Mouse (Mus musculus): ENCODE measurements around the gene Ccl22. TPM values are rescaled to one million over a fixed set of nuclear protein-coding genes. Genes with fewer than 3 reads are reported as not detected.

Ccl22 gene
- polyA plus RNA-seq, 1 experiment: not detected

GRCm38 (mm10) chr8:94774601-94775000 lies 29.2 kb downstream of the Ccl22 start:
- no peak for TF ChIP-seq TCF12 (IDR thresholded peaks at IDR 0.05; ENCODE audit: insufficient read depth, poor library complexity, severe bottlenecking)
- TF ChIP-seq MYOD1 (IDR thresholded peaks at IDR 0.05; ENCODE audit: control insufficient read depth in 1 of 3, insufficient read length in 2 of 3, low read depth in 2 of 3): no peak
- TF ChIP-seq E2F4 (IDR thresholded peaks at IDR 0.05; ENCODE audit: insufficient read depth): no peak
- TF ChIP-seq USF1 (IDR thresholded peaks at IDR 0.05; ENCODE audit: low read depth): no peak
- TF ChIP-seq MAX (IDR thresholded peaks at IDR 0.05; ENCODE audit: low read depth): no peak
- TF ChIP-seq SRF (IDR thresholded peaks at IDR 0.05; ENCODE audit: control insufficient read depth, insufficient read length, low read depth): no peak
- TF ChIP-seq TCF3 (IDR thresholded peaks at IDR 0.05; ENCODE audit: insufficient read length, low read depth): no peak
- no peak for TF ChIP-seq CEBPB (IDR thresholded peaks at IDR 0.05; ENCODE audit: insufficient read depth, poor library complexity, severe bottlenecking)
- TF ChIP-seq REST (IDR thresholded peaks at IDR 0.05; ENCODE audit: insufficient read depth, insufficient read length): no peak
- TF ChIP-seq POLR2A (IDR thresholded peaks at IDR 0.05; ENCODE audit: insufficient read length, low read depth): no peak
- no peak for TF ChIP-seq POLR2AphosphoS2 (IDR thresholded peaks at IDR 0.05; ENCODE audit: insufficient read length, low read depth)
- TF ChIP-seq MYOG (IDR thresholded peaks at IDR 0.05; ENCODE audit: control insufficient read depth in 1 of 3, insufficient read depth in 1 of 3, insufficient read length in 2 of 3, low read depth in 2 of 3): no peak
- H3K27me3 ChIP-seq (ENCODE audit: control insufficient read depth, insufficient read depth, insufficient read length): no peaks in the 10 kb centered on the region
- H3K36me3 ChIP-seq (ENCODE audit: control insufficient read depth, insufficient read depth): no peaks in the 10 kb centered on the region
- H3K4me2 ChIP-seq (ENCODE audit: low read depth): no peak overlapping the region
- no peak overlapping the region for H3ac ChIP-seq (ENCODE audit: control insufficient read depth, insufficient read length)
- no peaks in the 10 kb centered on the region for H3K79me2 ChIP-seq (ENCODE audit: control insufficient read depth, insufficient read depth)
- no peak overlapping the region for H3K4me3 ChIP-seq

GRCm38 (mm10) chr8:94776346-94776745 lies 31.0 kb downstream of the Ccl22 start:
- H3K4me2 ChIP-seq (ENCODE audit: low read depth): no peak overlapping the region
- no peaks in the 10 kb centered on the region for H3K27me3 ChIP-seq (ENCODE audit: control insufficient read depth, insufficient read depth, insufficient read length)
- no peak overlapping the region for H3ac ChIP-seq (ENCODE audit: control insufficient read depth, insufficient read length)
- H3K79me2 ChIP-seq (ENCODE audit: control insufficient read depth, insufficient read depth): no peaks in the 10 kb centered on the region
- TF ChIP-seq POLR2A (IDR thresholded peaks at IDR 0.05; ENCODE audit: insufficient read length, low read depth) (no peak), SRF (IDR thresholded peaks at IDR 0.05; ENCODE audit: control insufficient read depth, insufficient read length, low read depth) (no peak), POLR2AphosphoS2 (IDR thresholded peaks at IDR 0.05; ENCODE audit: insufficient read length, low read depth) (no peak), REST (IDR thresholded peaks at IDR 0.05; ENCODE audit: insufficient read depth, insufficient read length) (no peak)
- H3K36me3 ChIP-seq (ENCODE audit: control insufficient read depth, insufficient read depth): no peaks in the 10 kb centered on the region
- H3K4me3 ChIP-seq: no peak overlapping the region

- H3K27me3 ChIP-seq (ENCODE audit: control insufficient read depth, insufficient read depth, insufficient read length): no peaks in the 10 kb centered on the region
- TF ChIP-seq MAX (IDR thresholded peaks at IDR 0.05; ENCODE audit: low read depth): no peak
- TF ChIP-seq POLR2AphosphoS2 (IDR thresholded peaks at IDR 0.05; ENCODE audit: insufficient read length, low read depth): no peak
- no peak for TF ChIP-seq POLR2A (IDR thresholded peaks at IDR 0.05; ENCODE audit: insufficient read length, low read depth)
- TF ChIP-seq MYOD1 (IDR thresholded peaks at IDR 0.05; ENCODE audit: control insufficient read depth in 1 of 3, insufficient read length in 2 of 3, low read depth in 2 of 3): no peak
- no peak for TF ChIP-seq MYOG (IDR thresholded peaks at IDR 0.05; ENCODE audit: control insufficient read depth in 1 of 3, insufficient read depth in 1 of 3, insufficient read length in 2 of 3, low read depth in 2 of 3)
- TF ChIP-seq TCF3 (IDR thresholded peaks at IDR 0.05; ENCODE audit: insufficient read length, low read depth): no peak
- TF ChIP-seq TCF12 (IDR thresholded peaks at IDR 0.05; ENCODE audit: insufficient read depth, poor library complexity, severe bottlenecking): no peak
- no peak for TF ChIP-seq REST (IDR thresholded peaks at IDR 0.05; ENCODE audit: insufficient read depth, insufficient read length)
- TF ChIP-seq USF1 (IDR thresholded peaks at IDR 0.05; ENCODE audit: low read depth): no peak
- TF ChIP-seq CEBPB (IDR thresholded peaks at IDR 0.05; ENCODE audit: insufficient read depth, poor library complexity, severe bottlenecking): no peak
- TF ChIP-seq E2F4 (IDR thresholded peaks at IDR 0.05; ENCODE audit: insufficient read depth): no peak
- no peaks in the 10 kb centered on the region for H3K79me2 ChIP-seq (ENCODE audit: control insufficient read depth, insufficient read depth)
- no peaks in the 10 kb centered on the region for H3K36me3 ChIP-seq (ENCODE audit: control insufficient read depth, insufficient read depth)
- no peak overlapping the region for H3K4me2 ChIP-seq (ENCODE audit: low read depth)
- H3K4me3 ChIP-seq: no peak overlapping the region
- H3ac ChIP-seq (ENCODE audit: control insufficient read depth, insufficient read length): no peak overlapping the region
Observed at GRCm38 (mm10) chr8:94778036-94778435, 32.6 kb downstream of the Ccl22 start.

DNA sequence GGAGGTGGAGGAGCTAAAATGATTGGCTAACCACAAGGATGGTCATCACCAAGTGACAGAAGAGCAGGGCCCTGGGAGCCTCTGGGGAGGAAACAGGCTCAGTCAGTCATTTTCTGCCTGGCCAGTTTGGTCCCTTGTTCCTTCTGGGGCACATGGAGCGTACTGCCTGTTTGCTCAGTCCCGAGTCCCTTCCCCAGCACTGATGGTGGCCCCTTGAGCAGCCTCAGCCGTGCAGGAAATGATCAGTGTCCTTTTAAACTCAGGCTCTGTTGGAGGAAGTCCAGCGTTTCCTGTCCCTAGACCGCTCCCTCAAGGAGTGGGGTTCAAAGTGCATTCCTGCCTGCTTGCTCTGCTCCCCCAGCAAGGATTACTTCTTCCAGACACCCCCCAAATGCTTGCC lies 33.1 kb downstream of the Ccl22 start:
- no peak for TF ChIP-seq SRF (IDR thresholded peaks at IDR 0.05; ENCODE audit: control insufficient read depth, insufficient read length, low read depth)
- no peak for TF ChIP-seq MYOG (IDR thresholded peaks at IDR 0.05; ENCODE audit: control insufficient read depth in 1 of 3, insufficient read depth in 1 of 3, insufficient read length in 2 of 3, low read depth in 2 of 3)
- TF ChIP-seq POLR2AphosphoS2 (IDR thresholded peaks at IDR 0.05; ENCODE audit: insufficient read length, low read depth): no peak
- TF ChIP-seq MYOD1 (IDR thresholded peaks at IDR 0.05; ENCODE audit: control insufficient read depth in 1 of 3, insufficient read length in 2 of 3, low read depth in 2 of 3): no peak
- TF ChIP-seq TCF12 (IDR thresholded peaks at IDR 0.05; ENCODE audit: insufficient read depth, poor library complexity, severe bottlenecking): no peak
- no peak for TF ChIP-seq CEBPB (IDR thresholded peaks at IDR 0.05; ENCODE audit: insufficient read depth, poor library complexity, severe bottlenecking)
- TF ChIP-seq USF1 (IDR thresholded peaks at IDR 0.05; ENCODE audit: low read depth): no peak
- TF ChIP-seq POLR2A (IDR thresholded peaks at IDR 0.05; ENCODE audit: insufficient read length, low read depth): no peak
- no peak for TF ChIP-seq REST (IDR thresholded peaks at IDR 0.05; ENCODE audit: insufficient read depth, insufficient read length)
- no peak for TF ChIP-seq TCF3 (IDR thresholded peaks at IDR 0.05; ENCODE audit: insufficient read length, low read depth)
- no peak for TF ChIP-seq E2F4 (IDR thresholded peaks at IDR 0.05; ENCODE audit: insufficient read depth)
- no peak for TF ChIP-seq MAX (IDR thresholded peaks at IDR 0.05; ENCODE audit: low read depth)
- Histone ChIP-seq H3K36me3 (ENCODE audit: control insufficient read depth, insufficient read depth) (no peaks in the 10 kb centered on the region), H3K79me2 (ENCODE audit: control insufficient read depth, insufficient read depth) (no peaks in the 10 kb centered on the region), H3K27me3 (ENCODE audit: control insufficient read depth, insufficient read depth, insufficient read length) (no peaks in the 10 kb centered on the region), H3ac (ENCODE audit: control insufficient read depth, insufficient read length) (no peak overlapping the region), H3K4me2 (ENCODE audit: low read depth) (no peak overlapping the region), H3K4me3 (no peak overlapping the region)
